ENCODE assay signal across 26 mouse cellular contexts in the genomic region with DNA sequence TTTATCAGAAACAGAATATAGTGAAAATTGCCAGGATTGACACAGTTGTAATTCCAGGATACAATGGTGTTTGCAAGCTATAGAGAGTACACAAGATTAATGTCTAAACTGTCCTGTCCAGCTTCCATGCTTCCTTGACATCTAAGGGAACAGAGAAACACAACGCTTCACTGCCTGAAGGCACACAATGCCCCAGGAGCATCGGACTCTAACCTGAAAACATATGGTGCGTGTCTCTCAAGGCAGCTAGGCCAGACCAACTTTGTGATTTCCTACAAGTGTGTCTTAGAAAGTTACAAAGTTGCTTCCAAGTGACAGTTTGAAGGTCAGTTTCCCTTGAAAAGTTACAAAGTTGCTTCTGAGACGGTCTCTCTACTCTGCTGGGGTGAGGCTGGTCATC. TPM values are rescaled to one million over a fixed set of nuclear protein-coding genes. Genes with fewer than 3 reads are reported as not detected.
DNase-seq lines count a peak whose midpoint lies in the region; ATAC-seq and TF ChIP-seq lines count a peak whose summit lies in the region.
"Had no signal": no experiment of that assay in that cellular context is flagged by ENCODE, and none has a peak within 500 bp of the region (broad histone marks: within the 10 kb centered on the region; RNA-seq: fewer than 3 reads in every experiment).

No protein-coding gene starts in this region.

- peak; percentile 64 for DNase-seq in heart, adult 11 months
- DNase-seq in heart, postnatal 25 days (ENCODE audit: low spot score), result no peak
- peak; percentile 25 for DNase-seq in kidney, adult 2 months
- DNase-seq in kidney, postnatal 10 days, result no peak
- DNase-seq in kidney, postnatal 0 days (ENCODE audit: low spot score), result no peak
- no peak for DNase-seq in kidney, adult 18-20 months
- DNase-seq in kidney, postnatal 36 days, result peak; percentile 26 to 33
- DNase-seq: adrenal gland, adult 8-10 months; adrenal gland, postnatal 14 days; adrenal gland, postnatal 36 days; B cell, adult 2 months; cerebellum, adult 11-12 months; cerebellum, adult 2 months; cerebellum, adult 9-10 months; cerebellum, postnatal 10 days; cerebellum, postnatal 25 days had no signal

- H3K27ac ChIP-seq in kidney, adult 2 months (ENCODE audit: insufficient read depth, low read depth, low read length), result peak overlapping the region; percentile 9; the same call in 1 of the 2 replicates
- H3K27ac ChIP-seq in kidney, postnatal 0 days, result peak overlapping the region; percentile 54; the same call in 1 of the 2 replicates
- H3K27ac ChIP-seq in kidney, embryonic 15.5 days, result no peak overlapping the region
- H3K27ac ChIP-seq: embryonic facial prominence, embryonic 10.5 days; embryonic facial prominence, embryonic 12.5 days; forebrain, embryonic 13.5 days had no signal

- no peak for TF ChIP-seq CTCF in kidney, adult 2 months (conservative IDR thresholded peaks at IDR 0.05; ENCODE audit: insufficient read depth, insufficient read length, low read depth, low read length)
- no peak for TF ChIP-seq CTCF in kidney, postnatal 0 days (IDR thresholded peaks at IDR 0.05; ENCODE audit: low read depth)

- H3K27me3 ChIP-seq in kidney, adult 2 months (replicated peaks; ENCODE audit: control insufficient read depth, insufficient read depth, low read length), result no peaks in the 10 kb centered on the region
- no peaks in the 10 kb centered on the region for H3K27me3 ChIP-seq in kidney, postnatal 0 days (ENCODE audit: insufficient read depth, low read length)
- no peaks in the 10 kb centered on the region for H3K27me3 ChIP-seq in kidney, embryonic 15.5 days
- H3K27me3 ChIP-seq: CH12.LX; embryonic facial prominence, embryonic 12.5 days; forebrain, embryonic 13.5 days; Patski had no signal

- H3K9ac ChIP-seq in kidney, postnatal 0 days (ENCODE audit: low read depth, low read length), result no peak overlapping the region
- no peak overlapping the region for H3K9ac ChIP-seq in kidney, embryonic 15.5 days
- H3K9ac ChIP-seq: embryonic facial prominence, embryonic 12.5 days; forebrain, embryonic 13.5 days had no signal

- intact Hi-C loops in heart, postnatal 25 days (cut with DNase I), result no loop called here

- peaks cover 1% of the 10 kb centered on the region for H3K36me3 ChIP-seq in kidney, adult 2 months (ENCODE audit: control insufficient read depth, insufficient read depth, low read length)
- peaks cover 42% of the 10 kb centered on the region for H3K36me3 ChIP-seq in kidney, postnatal 0 days (ENCODE audit: insufficient read depth, low read length)
- H3K36me3 ChIP-seq in kidney, embryonic 15.5 days, result peaks cover 84% of the 10 kb centered on the region

- no peak overlapping the region for H3K4me2 ChIP-seq in kidney, postnatal 0 days (ENCODE audit: low read length)
- H3K4me2 ChIP-seq in kidney, embryonic 15.5 days, result no peak overlapping the region
- H3K4me2 ChIP-seq: embryonic facial prominence, embryonic 12.5 days; forebrain, embryonic 13.5 days had no signal

- no peak overlapping the region for H3K4me3 ChIP-seq in kidney, adult 2 months (ENCODE audit: insufficient read depth, low read depth, low read length)
- H3K4me3 ChIP-seq in kidney, postnatal 0 days (replicated peaks; ENCODE audit: low read depth, low read length), result no peak overlapping the region
- H3K4me3 ChIP-seq in kidney, embryonic 15.5 days (replicated peaks), result no peak overlapping the region
- H3K4me3 ChIP-seq: embryonic facial prominence, embryonic 10.5 days; embryonic facial prominence, embryonic 12.5 days; forebrain, embryonic 13.5 days had no signal

- peaks cover 3% of the 10 kb centered on the region; the same call in 1 of the 2 replicates for H3K4me1 ChIP-seq in kidney, adult 2 months (ENCODE audit: control insufficient read depth, insufficient read depth, low read length)
- no peaks in the 10 kb centered on the region for H3K4me1 ChIP-seq in kidney, postnatal 0 days (replicated peaks; ENCODE audit: insufficient read depth, low read length)
- no peaks in the 10 kb centered on the region for H3K4me1 ChIP-seq in kidney, embryonic 15.5 days
- H3K4me1 ChIP-seq: embryonic facial prominence, embryonic 10.5 days; embryonic facial prominence, embryonic 12.5 days; forebrain, embryonic 13.5 days had no signal

- ATAC-seq in kidney, postnatal 0 days (replicated peaks; ENCODE audit: low FRiP score, low read depth), result peak; percentile 71
- ATAC-seq in kidney, embryonic 15.5 days (replicated peaks; ENCODE audit: low FRiP score), result no peak
- ATAC-seq: activated CD4-positive, CD25-positive, alpha-beta regulatory T cell, adult 4 months; CD4-positive, CD25-positive, alpha-beta regulatory T cell, adult 4 months; forebrain, embryonic 13.5 days; Patski had no signal

- TF ChIP-seq POLR2A in kidney, adult 2 months (IDR thresholded peaks at IDR 0.05; ENCODE audit: low read depth, low read length), result no peak

- no peaks in the 10 kb centered on the region for H3K9me3 ChIP-seq in kidney, postnatal 0 days (replicated peaks; ENCODE audit: low read length)
- H3K9me3 ChIP-seq in kidney, embryonic 15.5 days (replicated peaks), result no peaks in the 10 kb centered on the region
- H3K9me3 ChIP-seq: embryonic facial prominence, embryonic 10.5 days; embryonic facial prominence, embryonic 12.5 days; forebrain, embryonic 13.5 days; G1E had no signal

- WGBS in kidney, adult 2 months, result 57% methylated on average over 4 of the region's 4 CpGs
- WGBS in kidney, postnatal 0 days, result 71% methylated on average over 4 of the region's 4 CpGs
- WGBS in kidney, embryonic 15.5 days, result 75% methylated on average over 4 of the region's 4 CpGs

RNA-seq across cellular contexts. Expression of a gene that starts 25.6 kb away (rescaled TPM):
- 1 to 10 TPM; 6.8 to 7.7 TPM for total RNA-seq in heart, postnatal 25 days (2021)
- polyA plus RNA-seq in kidney, adult 2 months (2012; rRNA removed), result 96.4 and 106 TPM in 2 replicates
- 106 and 117 TPM in 2 replicates for polyA plus RNA-seq in kidney, postnatal 0 days (2015; fragmentation: Nextera tagmentation; extraction: Ambion mirVana)
- 95.7 and 97.2 TPM in 2 replicates for polyA plus RNA-seq in kidney, embryonic 15.5 days (2015; fragmentation: Nextera tagmentation; extraction: Ambion mirVana)

RNA-seq across cellular contexts. Expression of a gene that starts 41.7 kb away (rescaled TPM):
- 1 to 10 TPM in 1 of 2 experiments, under 1 TPM in 1; 0.28 to 1.1 TPM for total RNA-seq in heart, postnatal 25 days (2021)
- polyA plus RNA-seq in kidney, adult 2 months (2012; rRNA removed), result 0.02 and 0.08 TPM in 2 replicates
- 0.14 and 0.33 TPM in 2 replicates for polyA plus RNA-seq in kidney, postnatal 0 days (2015; fragmentation: Nextera tagmentation; extraction: Ambion mirVana)
- polyA plus RNA-seq in kidney, embryonic 15.5 days (2015; fragmentation: Nextera tagmentation; extraction: Ambion mirVana), result 0.32 and 0.49 TPM in 2 replicates
- total RNA-seq: adrenal gland, adult 18-20 months; CH12.LX had no signal
- polyA plus RNA-seq: activated CD4-positive, CD25-positive, alpha-beta regulatory T cell, adult 4 months; CD4-positive, CD25-positive, alpha-beta regulatory T cell, adult 4 months; G1E had no signal

Comparison
In these comparisons a context has a peak if more than half of its experiments do, and no peak if none do; other contexts are left out.
1. DNase-seq: peak in heart, adult 11 months (single experiment), kidney, adult 2 months (single experiment) and kidney, postnatal 36 days (2 of 2); none in heart, postnatal 25 days (single experiment), kidney, postnatal 10 days (single experiment), kidney, postnatal 0 days (single experiment) and kidney, adult 18-20 months (single experiment).